Mouse (Mus musculus) mouse trophoblast stem cell (cell line): ENCODE measurements around the gene 9430015G10Rik.
"Not testable (repeated sequence)": the region's sequence is repeated elsewhere in the genome, so short reads cannot be mapped to it uniquely, and the experiment has no call there.

Source experiments
- in situ Hi-C, 2 experiments: fragments of 300-500 bp; cut with MseI, MboI; formaldehyde crosslinking; loops; 2 replicates in 1 of 2; 3 replicates in 1 of 2; pipeline ENCODE4 v1.15.1; 2025

Gene 9430015G10Rik

GRCm38 (mm10) chr4:156097770-156098366 is 11.9 kb upstream of the 9430015G10Rik start:
- in situ Hi-C loops, result no loop called here

GRCm38 (mm10) chr4:156099427-156099826 is 10.4 kb upstream of the 9430015G10Rik start:
- in situ Hi-C loops, result no loop called here

- in situ Hi-C loops, result no loop called here
Measured at GRCm38 (mm10) chr4:156100501-156100900, 9.3 kb upstream of the 9430015G10Rik start.

DNA sequence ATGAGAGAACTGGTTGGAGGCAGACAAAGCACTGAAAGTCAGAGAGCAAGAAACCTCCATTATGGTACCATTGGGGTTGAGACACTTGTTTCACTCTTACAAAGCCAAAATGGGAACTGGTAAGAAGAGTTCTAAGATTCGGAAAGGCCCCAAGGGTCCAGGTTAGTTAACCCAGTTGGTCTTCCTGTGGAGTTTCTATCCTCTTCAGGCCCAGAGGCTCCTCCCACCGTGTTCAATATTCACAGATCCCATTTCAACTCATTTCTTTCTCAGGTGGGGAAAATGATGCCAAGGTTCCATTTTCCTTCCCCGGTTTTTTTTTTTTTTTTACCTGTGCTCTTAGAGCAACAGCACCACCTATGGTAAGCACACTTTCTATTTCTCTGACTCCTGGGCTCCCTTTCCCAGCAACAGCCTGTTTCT is 8.3 kb upstream of the 9430015G10Rik start:
- in situ Hi-C loops, result no loop called here

DNA sequence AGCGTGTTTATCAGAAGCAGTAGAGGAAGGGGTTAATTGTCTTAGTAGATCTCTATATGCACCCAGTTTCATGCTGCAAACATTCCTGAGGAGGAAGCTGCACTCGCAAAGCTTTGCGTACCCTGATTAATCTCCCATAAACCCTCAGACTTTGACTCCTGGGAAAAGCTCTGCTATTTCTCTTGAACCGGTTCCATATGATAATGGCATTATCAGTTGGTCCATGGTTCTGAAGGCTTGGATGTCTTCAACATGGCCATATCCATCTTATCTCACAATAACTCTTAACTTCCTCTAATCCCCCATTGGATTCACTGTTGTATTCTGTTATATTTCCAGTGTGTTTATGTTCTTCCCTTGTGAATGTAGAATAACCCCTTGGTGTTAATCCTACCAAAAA is 6.4 kb upstream of the 9430015G10Rik start:
- in situ Hi-C loops, result no loop called here

- in situ Hi-C loops, result no loop called here
Measured at GRCm38 (mm10) chr4:156108606-156109546, 906 bp upstream of the 9430015G10Rik start.

DNA sequence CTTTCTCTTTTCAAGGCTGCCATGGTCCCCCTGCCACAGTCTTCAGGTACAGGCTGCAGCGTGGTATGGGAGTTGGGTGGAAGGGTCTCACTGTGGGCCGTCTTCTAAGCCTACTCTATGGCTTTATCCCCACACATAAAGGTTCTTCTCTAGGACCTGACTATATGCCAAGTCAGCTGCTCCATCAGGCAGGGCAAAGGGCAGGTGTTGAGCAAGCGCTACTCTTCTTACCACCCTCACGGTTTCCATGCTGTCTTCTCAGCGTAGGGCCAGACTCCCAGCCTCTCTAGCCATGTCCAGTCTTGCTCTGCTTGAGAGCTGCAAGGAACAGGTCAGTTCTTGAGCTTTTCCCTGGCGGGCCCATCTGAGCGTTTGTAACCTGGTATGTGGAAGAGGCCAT is 14.3 kb downstream of the 9430015G10Rik start:
- in situ Hi-C loops, result no loop called here

- in situ Hi-C loops, result no loop called here
Measured at GRCm38 (mm10) chr4:156125393-156125792, 15.6 kb downstream of the 9430015G10Rik start.

DNA sequence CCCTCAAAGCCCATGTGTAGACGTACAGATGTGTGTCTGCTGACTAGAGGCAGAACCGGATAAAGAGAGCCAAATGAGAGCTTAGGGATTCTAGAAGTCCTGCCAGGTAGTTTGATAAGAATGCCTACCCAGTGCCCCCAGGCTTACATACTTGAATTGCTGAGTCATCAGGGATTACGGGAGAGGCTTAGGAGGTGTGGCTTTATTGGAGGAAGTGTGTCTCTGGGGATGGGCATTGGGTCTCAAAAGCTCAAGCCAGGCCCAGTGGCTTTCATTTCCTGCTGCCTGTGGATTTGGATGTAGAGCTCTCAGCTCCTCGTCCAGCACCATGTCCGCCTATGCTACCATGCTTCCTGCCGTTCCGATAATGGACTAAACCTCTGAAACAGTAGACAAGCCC is 17.1 kb downstream of the 9430015G10Rik start:
- in situ Hi-C loops, result no loop called here

DNA sequence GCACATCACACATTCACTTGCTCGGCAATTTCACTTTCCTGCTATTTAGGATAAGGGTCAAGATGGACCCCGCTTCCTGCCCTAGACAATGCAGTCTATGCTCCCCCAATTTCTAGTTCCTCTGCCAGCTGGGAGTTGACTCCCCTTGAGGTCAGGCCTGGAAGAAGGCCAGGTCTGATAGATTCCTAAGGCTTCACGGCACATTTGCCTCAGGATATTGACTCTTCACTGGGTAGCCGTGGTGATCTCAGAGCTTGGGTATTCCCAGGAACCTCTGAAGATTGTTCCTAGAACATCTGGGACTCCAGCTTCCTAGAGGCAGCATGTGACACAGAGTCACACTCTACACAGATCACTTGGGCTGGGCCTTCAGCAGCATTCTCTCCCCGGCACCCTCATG is 19.0 kb downstream of the 9430015G10Rik start:
- in situ Hi-C loops, result no loop called here

- in situ Hi-C loops, result no loop called here
Measured at GRCm38 (mm10) chr4:156130436-156130835, 20.7 kb downstream of the 9430015G10Rik start, which contains the start of gene Rnf223. Gene Rnf223 (plus strand): TSS chr4:156130513.

DNA sequence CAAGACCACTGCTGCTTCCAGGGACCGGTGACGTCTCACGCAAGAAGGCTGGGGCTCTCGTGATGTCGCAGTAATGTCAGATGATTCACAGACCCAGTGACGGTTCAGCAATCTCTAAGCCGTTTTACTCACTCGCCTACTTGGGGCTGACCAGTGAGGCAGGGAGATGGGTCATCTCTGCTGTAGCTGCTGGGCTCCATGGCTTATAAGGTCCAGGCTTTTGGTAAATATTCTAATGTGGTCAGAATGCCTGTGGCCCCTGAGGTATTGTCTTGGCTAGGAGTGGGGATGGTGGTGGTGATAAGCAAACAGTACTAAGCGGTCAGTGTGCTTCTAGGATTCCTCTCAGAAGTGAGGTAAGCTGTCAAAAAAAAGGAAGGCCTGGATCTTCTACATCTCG is 21.2 kb downstream of the 9430015G10Rik start:
- in situ Hi-C loops, result no loop called here

DNA sequence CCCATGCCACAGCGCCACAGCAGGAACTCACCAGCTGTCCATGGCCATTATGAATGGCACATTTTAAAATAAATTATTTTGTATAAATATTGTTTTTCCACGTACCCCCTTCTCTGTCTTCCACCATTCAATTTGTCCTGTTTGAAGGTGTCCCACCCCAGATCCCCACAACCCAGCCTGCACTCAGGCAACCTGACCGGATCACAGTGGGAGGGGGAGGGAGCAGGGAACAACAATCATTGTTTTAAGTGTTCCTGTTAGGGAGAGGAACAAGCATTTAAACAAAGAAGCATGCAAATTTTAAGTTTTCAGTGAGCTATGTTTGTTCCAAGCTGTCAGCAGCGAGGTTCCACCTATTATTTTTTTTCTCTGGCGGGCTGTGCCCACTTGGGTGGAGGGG is 23.6 kb downstream of the 9430015G10Rik start:
- in situ Hi-C loops, result no loop called here

DNA sequence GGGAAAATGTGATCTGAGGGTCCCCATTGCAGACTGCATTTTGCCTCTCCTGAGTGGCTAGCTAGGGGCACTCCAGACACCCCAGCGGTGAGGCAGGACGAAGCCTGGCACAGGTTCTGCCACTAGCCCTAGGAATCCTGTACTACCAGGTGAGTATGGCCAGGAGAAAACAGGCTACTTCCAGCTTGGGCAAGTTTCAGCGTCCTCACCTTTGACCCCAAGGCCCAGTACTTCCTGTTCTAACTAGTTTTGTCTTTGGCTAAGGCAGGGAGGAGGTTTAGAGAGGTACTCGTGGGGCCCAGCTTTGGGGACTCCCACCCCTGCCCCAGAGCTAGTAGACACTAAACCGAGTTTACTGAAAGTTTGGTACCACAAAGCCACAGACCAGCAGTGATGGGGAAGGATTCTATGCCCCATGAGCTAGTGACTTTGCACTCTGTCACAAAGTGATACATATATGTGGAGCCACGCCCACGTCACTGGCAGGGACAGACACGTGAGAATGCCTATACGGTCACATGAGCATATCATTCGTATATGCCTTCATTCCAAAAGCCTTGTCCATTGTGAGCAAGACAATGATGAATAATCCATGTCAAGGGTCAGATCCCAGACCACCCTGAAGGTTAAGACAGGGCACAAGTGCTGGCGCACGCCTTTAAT is 24.3 kb downstream of the 9430015G10Rik start:
- in situ Hi-C loops, result no loop called here

GRCm38 (mm10) chr4:156135112-156135511 is 25.3 kb downstream of the 9430015G10Rik start:
- in situ Hi-C loops, result no loop called here

GRCm38 (mm10) chr4:156135801-156136200 is 26.0 kb downstream of the 9430015G10Rik start:
- in situ Hi-C loops, result no loop called here

GRCm38 (mm10) chr4:156136285-156137100 is 26.7 kb downstream of the 9430015G10Rik start:
- in situ Hi-C loops, result no loop called here

DNA sequence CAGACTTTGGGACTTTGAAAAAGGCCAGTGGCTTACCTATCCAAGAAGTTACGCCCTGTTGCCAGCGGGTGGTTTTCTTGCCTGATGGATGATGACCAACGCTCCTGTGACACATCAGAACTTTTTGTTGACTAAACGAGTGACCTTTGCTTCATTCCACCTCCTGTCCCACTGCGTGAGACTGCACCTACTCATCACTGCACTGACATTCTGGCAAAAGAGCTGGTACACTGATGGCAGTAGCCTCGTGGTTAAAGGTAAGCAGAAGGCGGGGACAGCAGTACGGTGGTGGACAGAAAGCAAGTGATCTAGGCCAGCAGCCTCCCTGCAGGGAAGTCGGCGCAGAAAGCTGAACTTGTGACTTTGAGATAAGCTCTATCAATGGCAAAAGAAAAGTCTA is 41.1 kb downstream of the 9430015G10Rik start:
- in situ Hi-C loops, result not testable (repeated sequence)

GRCm38 (mm10) chr4:156154771-156155170 is 45.0 kb downstream of the 9430015G10Rik start:
- in situ Hi-C loops, result no loop called here

DNA sequence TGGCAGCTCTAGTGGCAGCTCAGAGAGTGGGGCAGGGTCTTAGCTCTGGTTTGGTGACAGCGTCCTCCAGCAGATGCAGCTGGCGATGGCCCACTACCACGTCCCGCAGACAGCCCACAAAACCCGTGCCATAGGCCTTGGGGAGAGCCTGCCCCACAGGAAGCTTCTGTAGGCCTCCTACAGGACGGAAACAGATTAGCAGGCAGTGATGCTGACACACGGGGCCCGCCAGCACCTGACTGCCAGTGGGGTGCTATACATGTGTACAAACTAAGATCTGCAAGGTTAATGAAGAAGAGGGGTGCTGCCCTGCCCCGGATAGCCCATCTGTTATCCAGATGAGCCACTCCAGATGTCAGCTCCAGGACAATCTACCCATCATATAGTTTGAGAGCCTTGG is 56.7 kb downstream of the 9430015G10Rik start:
- in situ Hi-C loops, result no loop called here

DNA sequence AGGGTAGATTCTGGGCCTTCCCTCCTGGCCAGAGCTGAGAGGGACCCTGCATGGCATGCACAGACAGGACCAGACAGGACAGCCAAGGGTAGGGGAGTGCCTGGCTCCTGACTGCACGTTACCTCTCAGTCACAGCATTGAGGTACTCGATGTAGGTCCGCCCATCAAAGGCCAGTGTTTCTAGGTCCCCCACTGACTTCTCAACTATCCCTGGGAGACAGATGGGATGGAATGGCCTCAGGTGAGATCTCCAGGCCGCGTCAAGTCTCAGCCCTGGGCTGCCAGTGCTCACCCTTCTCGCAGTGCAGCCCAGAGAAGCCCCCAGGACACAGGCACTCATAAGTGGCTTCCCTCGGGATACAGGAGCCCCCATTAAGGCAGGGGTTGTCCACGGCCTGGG is 58.8 kb downstream of the 9430015G10Rik start:
- in situ Hi-C loops, result no loop called here
